Comparison of ENCODE assay signal across 8 mouse cellular contexts in genomic region chr13:30786235-30787035, GRCm38 (mm10). TPM values are rescaled to one million over a fixed set of nuclear protein-coding genes. Genes with fewer than 3 reads are reported as not detected.
DNase-seq lines count a peak whose midpoint lies in the region; ATAC-seq and TF ChIP-seq lines count a peak whose summit lies in the region.
"Had no signal": no experiment of that assay in that cellular context is flagged by ENCODE, and none has a peak within 500 bp of the region (broad histone marks: within the 10 kb centered on the region; RNA-seq: fewer than 3 reads in every experiment).

No protein-coding gene starts in this region.

- TF ChIP-seq CTCF in midbrain, postnatal 0 days (IDR thresholded peaks at IDR 0.05): no peak

- H3K9me3 ChIP-seq in midbrain, postnatal 0 days (ENCODE audit: low read length): no peaks in the 10 kb centered on the region
- H3K9me3 ChIP-seq: limb, embryonic 15.5 days had no signal

- H3K9ac ChIP-seq in midbrain, postnatal 0 days (replicated peaks; ENCODE audit: low read length, poor library complexity, severe bottlenecking): no peak overlapping the region; the same call in 1 of the 2 replicates
- H3K9ac ChIP-seq: limb, embryonic 15.5 days had no signal

- no peak overlapping the region for H3K4me3 ChIP-seq in midbrain, postnatal 0 days (ENCODE audit: low read depth, low read length)
- H3K4me3 ChIP-seq: limb, embryonic 15.5 days had no signal

- H3K27ac ChIP-seq in midbrain, postnatal 0 days (ENCODE audit: low read depth, low read length): no peak overlapping the region
- H3K27ac ChIP-seq: limb, embryonic 15.5 days had no signal

- 83% methylated on average over 5 of the region's 5 CpGs for WGBS in midbrain, postnatal 0 days

- H3K27me3 ChIP-seq in midbrain, postnatal 0 days (ENCODE audit: insufficient read depth, low read length): no peaks in the 10 kb centered on the region
- H3K27me3 ChIP-seq: limb, embryonic 15.5 days had no signal

- DNase-seq in B cell, adult 2 months: peak; percentile 75 to 77
- peak; percentile 57 to 59 for DNase-seq in CD8-positive naive resting alpha-beta T cell, adult 2 months (ENCODE audit: low read depth in 2 of 2, low spot score in 2 of 2)
- peak; percentile 84 for DNase-seq in induced T-regulatory cell, adult 2 months (ENCODE audit: low read depth)
- DNase-seq in midbrain, postnatal 0 days (ENCODE audit: low spot score): peak; percentile 31
- DNase-seq in testis, postnatal 14 days (ENCODE audit: low spot score): no peak
- no peak for DNase-seq in urinary bladder, postnatal 4 days (ENCODE audit: low spot score in 2 of 2)

- H3K4me2 ChIP-seq in midbrain, postnatal 0 days (ENCODE audit: low read depth, low read length, poor library complexity, severe bottlenecking): no peak overlapping the region
- H3K4me2 ChIP-seq: limb, embryonic 15.5 days had no signal

- no peaks in the 10 kb centered on the region for H3K36me3 ChIP-seq in midbrain, postnatal 0 days (ENCODE audit: insufficient read depth, low read length)
- H3K36me3 ChIP-seq: limb, embryonic 15.5 days had no signal

- no peaks in the 10 kb centered on the region for H3K4me1 ChIP-seq in midbrain, postnatal 0 days (ENCODE audit: insufficient read depth, low read length)

- no peak; the same call in 1 of the 2 replicates for ATAC-seq in midbrain, postnatal 0 days (ENCODE audit: low FRiP score)
- no peak for ATAC-seq in erythroblast, adult 5-6 weeks (replicated peaks; ENCODE audit: low FRiP score, poor library complexity, severe bottlenecking)

RNA-seq across cellular contexts. Expression of gene Irf4, which starts 37.4 kb away (rescaled TPM):
- 0.19 and 0.44 TPM in 2 replicates for total RNA-seq in midbrain, postnatal 0 days (2014; rRNA removed)
- 0.02 and 0.05 TPM in 2 replicates for polyA plus RNA-seq in midbrain, postnatal 0 days (2015; fragmentation: Nextera tagmentation; extraction: Ambion mirVana)
- total RNA-seq in erythroblast, adult 5-6 weeks (2015; ENCODE audit: low replicate concordance): 0.42 TPM in 1 of 2 replicates, not detected in the other
- total RNA-seq in erythroblast, adult 5-6 weeks (2017; ENCODE audit: low replicate concordance): 1.1 TPM in 2 replicates

Comparison
In these comparisons a context has a peak if more than half of its experiments do, and no peak if none do; other contexts are left out.
1. DNase-seq: peak in B cell, adult 2 months (2 of 2), CD8-positive naive resting alpha-beta T cell, adult 2 months (2 of 2), induced T-regulatory cell, adult 2 months (single experiment) and midbrain, postnatal 0 days (single experiment); none in testis, postnatal 14 days (single experiment) and urinary bladder, postnatal 4 days (0 of 2).